In genomic region chr1:155944361-155944760, GRCm38 (mm10) we compare ENCODE assay signal across 27 mouse cellular contexts.
"Had no signal": no experiment of that assay in that cellular context is flagged by ENCODE, and none has a peak within 500 bp of the region (broad histone marks: within the 10 kb centered on the region; RNA-seq: fewer than 3 reads in every experiment).

No protein-coding gene starts in this region.

- H3K27ac ChIP-seq: gastrocnemius, adult 2 months; heart, adult 2 months; heart, embryonic 13.5 days; heart, embryonic 15.5 days; hindbrain, embryonic 10.5 days; hindbrain, embryonic 12.5 days; hindbrain, embryonic 14.5 days; limb, embryonic 13.5 days; limb, embryonic 15.5 days; liver, embryonic 13.5 days; liver, embryonic 15.5 days had no signal

- ATAC-seq: hindbrain, embryonic 16.5 days; inflammation-experienced regulatory T-cells, adult 6 months; intestine, embryonic 16.5 days had no signal

- H3K4me1 ChIP-seq: heart, embryonic 13.5 days; heart, embryonic 15.5 days; hindbrain, embryonic 10.5 days; hindbrain, embryonic 12.5 days; limb, embryonic 13.5 days; limb, embryonic 15.5 days; liver, embryonic 13.5 days; liver, embryonic 15.5 days had no signal

- H3K27me3 ChIP-seq: heart, embryonic 13.5 days; heart, embryonic 15.5 days; hindbrain, embryonic 12.5 days; limb, embryonic 13.5 days; limb, embryonic 15.5 days; liver, embryonic 13.5 days; liver, embryonic 15.5 days had no signal

- H3K9me3 ChIP-seq: heart, embryonic 13.5 days; heart, embryonic 15.5 days; hindbrain, embryonic 12.5 days; limb, embryonic 15.5 days; liver, embryonic 13.5 days; liver, embryonic 15.5 days had no signal

- H3K4me3 ChIP-seq: gastrocnemius, adult 2 months; heart, adult 2 months; heart, embryonic 13.5 days; heart, embryonic 15.5 days; hindbrain, embryonic 10.5 days; hindbrain, embryonic 12.5 days; limb, embryonic 13.5 days; limb, embryonic 15.5 days; liver, embryonic 13.5 days; liver, embryonic 15.5 days had no signal

- DNase-seq: gastrocnemius, adult 2 months; gastrocnemius, postnatal 10 days; gastrocnemius, postnatal 25 days; heart, adult 2 months; heart, postnatal 4 days; kidney, adult 18-20 months; kidney, adult 8-10 months; kidney, postnatal 10 days; kidney, postnatal 25 days; kidney, postnatal 4 days; layer of hippocampus, adult 9-11 months; layer of hippocampus, postnatal 36 days; left cerebral cortex, postnatal 4 days; liver, embryonic 13.5 days had no signal

- H3K9ac ChIP-seq: heart, embryonic 13.5 days; heart, embryonic 15.5 days; hindbrain, embryonic 12.5 days; hindbrain, embryonic 14.5 days; limb, embryonic 13.5 days; limb, embryonic 15.5 days; liver, embryonic 13.5 days; liver, embryonic 15.5 days had no signal

- H3K4me2 ChIP-seq: heart, embryonic 11.5 days; heart, embryonic 13.5 days; heart, embryonic 15.5 days; hindbrain, embryonic 12.5 days; hindbrain, embryonic 14.5 days; limb, embryonic 13.5 days; limb, embryonic 15.5 days; liver, embryonic 11.5 days; liver, embryonic 13.5 days; liver, embryonic 15.5 days had no signal
